Mouse (Mus musculus) liver, embryonic 14.5 days (tissue): ENCODE data around the gene Fam57b. TPM values are rescaled to one million over a fixed set of nuclear protein-coding genes. Genes with fewer than 3 reads are reported as not detected.

Source experiments
- ATAC-seq: fragments of 200-750 bp; cut with Nextera tagmentation; 2 replicates; pipeline ENCODE4 v1.8.0; 2017; ENCODE audit warnings: moderate number of reproducible peaks, mild to moderate bottlenecking, moderate library complexity; ENCODE audit not compliant: insufficient read depth
- DNase-seq, 3 experiments: peaks; one replicate each; pipeline ENCODE4 v3.0.0-alpha.2; 2012 to 2013; ENCODE audit warnings: low read depth in 3 of 3, low spot score in 3 of 3
- H3K27ac ChIP-seq: fragments of 300-500 bp; sonication (generic); 2 replicates; pipeline ENCODE4 v1.5.1; 2014; ENCODE audit warnings: moderate library complexity, mild to moderate bottlenecking, control low read depth, inconsistent platforms
- H3K27me3 ChIP-seq: fragments of 300-500 bp; sonication (generic); 2 replicates; pipeline ENCODE4 v1.6.1; 2014; ENCODE audit warnings: mild to moderate bottlenecking, low read length, moderate library complexity; ENCODE audit not compliant: control insufficient read depth, insufficient read depth
- H3K36me3 ChIP-seq: fragments of 300-500 bp; sonication (generic); replicated peaks from 2 replicates; pipeline ENCODE4 v1.6.1; 2014; ENCODE audit warnings: low read depth; ENCODE audit not compliant: control insufficient read depth, insufficient read depth
- H3K4me1 ChIP-seq, 2 experiments: fragments of 200-500 bp in 1 of 2; fragments of 300-500 bp in 1 of 2; sonication (generic) in 1 of 2; replicated peaks; 2 replicates each; pipeline ENCODE4 v1.6.1; 2012 to 2014; ENCODE audit warnings: antibody characterized with exemption in 1 of 2, inconsistent platforms in 1 of 2, low read length in 1 of 2; ENCODE audit not compliant: control insufficient read depth in 2 of 2, insufficient read depth in 2 of 2
- H3K4me2 ChIP-seq: fragments of 300-500 bp; sonication (generic); 2 replicates; pipeline ENCODE4 v1.6.1; 2014; ENCODE audit warnings: low read depth, mild to moderate bottlenecking, control low read depth, moderate library complexity
- H3K4me3 ChIP-seq, 2 experiments: fragments of 200-500 bp in 1 of 2; fragments of 300-500 bp in 1 of 2; sonication (generic) in 1 of 2; 2 replicates each; pipeline ENCODE4 v1.5.1; 2012 to 2014; ENCODE audit warnings: low read depth in 2 of 2, low read length in 2 of 2, mild to moderate bottlenecking in 2 of 2, control low read depth in 1 of 2, inconsistent platforms in 1 of 2, moderate library complexity in 1 of 2; ENCODE audit not compliant: insufficient read depth in 1 of 2
- H3K9ac ChIP-seq: fragments of 300-500 bp; sonication (generic); replicated peaks from 2 replicates; pipeline ENCODE4 v1.6.1; 2014; ENCODE audit warnings: mild to moderate bottlenecking, control low read depth, moderate library complexity
- H3K9me3 ChIP-seq: fragments of 300-500 bp; sonication (generic); 2 replicates; pipeline ENCODE4 v1.6.1; 2016; ENCODE audit warnings: low read length, mixed read lengths; ENCODE audit not compliant: control insufficient read depth
- CTCF ChIP-seq: IDR thresholded peaks from 2 replicates; pipeline ENCODE4 v1.5.1; 2016; ENCODE audit warnings: antibody characterized with exemption, low read depth, control low read depth
- EP300 ChIP-seq: IDR thresholded peaks from 2 replicates; pipeline ENCODE4 v1.6.1; 2016; ENCODE audit warnings: antibody characterized with exemption, low read depth
- WGBS: fragments of 180-500 bp; shearing (Covaris S2); extraction: QIAGEN DNeasy Blood & Tissue Kit; methylation state at CpG from one replicate; pipeline ENCODE4 v1.1.7; 2014; ENCODE audit not compliant: insufficient replicate concordance; 5-methylcytosine and 5-hydroxymethylcytosine counted together
- polyA plus RNA-seq, 2 experiments: library from polyadenylated mRNA; depleted of rRNA in 1 of 2; stranded (reverse) in 1 of 2; unstranded in 1 of 2; fragments of >200 nt; fragmentation: Nextera tagmentation in 1 of 2; extraction: Ambion mirVana in 1 of 2; gene quantifications; 2 replicates each; pipeline versions ENCODE4 v1.2.1 to v1.2.3; 2012 to 2014

Gene Fam57b
- polyA plus RNA-seq, 2 experiments = 0.19 TPM; not detected in 1

DNA sequence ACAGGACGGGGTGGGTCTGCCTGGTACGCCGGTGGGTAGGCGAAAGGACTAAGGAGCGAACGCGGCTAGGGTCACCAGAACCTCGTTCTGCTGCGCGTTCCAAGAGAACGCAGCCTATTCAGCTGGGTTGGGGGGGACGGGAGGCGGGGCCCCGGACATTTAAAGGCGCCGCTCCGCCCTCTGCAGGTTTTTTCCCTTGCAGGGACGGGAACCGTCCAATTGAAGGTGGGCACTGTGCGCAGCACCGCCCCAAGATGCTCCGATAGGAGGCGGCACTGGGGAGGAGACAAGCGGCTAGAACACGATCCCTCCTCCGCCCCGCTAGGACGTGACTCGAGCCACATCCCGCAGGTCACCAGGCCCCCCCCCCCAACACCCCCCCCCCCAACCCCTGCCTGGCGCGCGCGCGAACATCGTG, 1.6 kb downstream of the Fam57b start:
- TF ChIP-seq EP300 (no peak), CTCF (no peak)
- ATAC-seq (peak; percentile 94), DNase-seq (peak; percentile 89 to 93 (median 92))
- H3K27me3 ChIP-seq = no peaks in the 10 kb centered on the region
- peak overlapping the region; percentile 70 to 72 for H3K4me3 ChIP-seq
- peaks cover 21% of the 10 kb centered on the region for H3K36me3 ChIP-seq
- peaks cover 13 to 23% of the 10 kb centered on the region in 2 experiments for H3K4me1 ChIP-seq
- peak overlapping the region; percentile 99 for H3K4me2 ChIP-seq
- WGBS = under 1% methylated on average over 30 of the region's 36 CpGs
- peak overlapping the region; percentile 81 for H3K9ac ChIP-seq
- no peaks in the 10 kb centered on the region for H3K9me3 ChIP-seq
- H3K27ac ChIP-seq = peak overlapping the region; percentile 84

DNA sequence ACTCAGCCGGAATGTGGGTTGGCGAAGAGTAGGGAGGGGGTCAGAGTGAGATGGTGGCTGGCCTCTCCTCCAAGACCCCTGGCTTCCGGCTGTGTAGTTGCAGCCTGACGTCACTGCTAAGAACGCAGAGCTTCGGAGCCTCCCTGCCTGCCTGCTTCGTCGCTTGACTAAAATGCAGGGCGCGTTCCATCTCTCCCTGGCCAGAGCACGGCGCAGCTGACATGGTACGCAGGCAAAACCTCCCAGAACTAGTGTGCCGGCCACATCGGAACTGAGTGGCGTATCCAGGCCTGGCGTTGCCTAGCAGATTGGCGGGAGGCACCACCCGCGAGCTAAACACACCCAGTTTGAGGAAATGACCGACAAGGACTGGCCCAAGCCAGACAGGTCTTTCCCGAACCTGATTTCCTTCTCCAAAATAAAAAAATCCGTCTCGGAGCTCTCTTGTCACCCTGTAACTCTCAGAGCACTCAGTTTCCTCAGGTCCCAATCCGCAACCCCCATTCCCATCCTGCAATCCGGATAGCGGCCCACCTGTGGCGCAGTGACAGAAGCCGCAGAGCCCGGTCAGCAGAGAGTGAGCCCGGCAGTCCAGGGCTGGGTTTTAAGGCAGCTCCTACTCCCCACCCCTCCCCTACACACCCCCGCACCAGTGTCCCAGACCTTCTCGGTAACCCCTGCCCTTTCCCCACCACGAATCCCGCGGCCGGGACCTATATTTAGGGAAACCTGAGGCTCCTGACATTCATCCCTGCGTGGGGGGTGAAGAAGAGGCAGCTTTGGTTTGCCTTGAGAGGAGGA, 2.2 kb downstream of the Fam57b start:
- peak overlapping the region; percentile 71 for H3K27ac ChIP-seq
- WGBS = 4% methylated on average over 38 of the region's 38 CpGs
- no peaks in the 10 kb centered on the region for H3K9me3 ChIP-seq
- H3K9ac ChIP-seq = peak overlapping the region; percentile 66
- H3K36me3 ChIP-seq = peaks cover 20% of the 10 kb centered on the region
- peak overlapping the region; percentile 99 for H3K4me2 ChIP-seq
- peak; percentile 73 for ATAC-seq
- H3K4me1 ChIP-seq = peaks cover 13 to 23% of the 10 kb centered on the region in 2 experiments
- peak overlapping the region; percentile 70 to 72 for H3K4me3 ChIP-seq
- no peak for TF ChIP-seq EP300
- peak; percentile 71 for TF ChIP-seq CTCF
- DNase-seq = peak in 1 of 3 experiments; percentile 73
- H3K27me3 ChIP-seq = no peaks in the 10 kb centered on the region

DNA sequence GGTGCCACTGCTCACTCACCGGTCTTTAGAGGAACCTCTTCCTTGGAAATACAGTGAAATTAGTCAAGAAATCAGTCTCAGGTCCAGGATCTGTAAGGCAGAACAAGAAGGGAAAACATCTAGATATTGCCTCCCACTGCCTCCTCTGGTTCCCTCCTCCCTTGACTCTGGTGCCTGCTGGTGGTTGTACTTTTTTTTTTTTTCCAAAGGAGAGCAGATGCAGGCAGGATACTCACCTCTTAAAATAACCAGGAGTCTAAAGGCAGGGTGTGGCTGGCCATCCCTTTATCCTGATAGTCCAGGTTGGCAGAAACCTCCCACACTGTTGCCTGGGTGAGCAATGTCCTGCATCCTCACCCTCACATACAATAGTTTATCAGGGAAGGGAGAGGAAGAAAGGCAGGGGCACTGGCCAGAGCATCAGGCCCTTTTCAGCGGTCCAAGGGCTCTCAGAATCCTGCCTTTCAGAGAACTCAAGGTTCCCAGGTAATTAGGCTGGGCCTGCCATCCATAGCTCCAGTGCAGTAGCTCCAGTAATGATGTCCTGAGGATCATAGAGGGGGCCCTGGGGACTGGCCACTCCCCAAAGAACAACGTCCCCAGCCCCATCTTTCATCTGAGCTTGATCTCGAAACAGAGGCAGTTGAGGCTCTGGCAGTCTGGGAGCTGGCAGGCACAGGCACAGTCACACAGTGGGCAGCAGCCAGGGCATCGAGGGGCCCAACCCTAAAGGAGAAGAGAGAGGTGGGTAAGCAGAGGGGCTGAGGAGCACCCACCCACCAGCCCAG, 3.0 kb downstream of the Fam57b start:
- WGBS = 59% methylated on average over 5 of the region's 5 CpGs
- peaks cover 13 to 23% of the 10 kb centered on the region in 2 experiments for H3K4me1 ChIP-seq
- TF ChIP-seq EP300 (no peak), CTCF (no peak)
- DNase-seq (no peak), ATAC-seq (no peak)
- peaks cover 15% of the 10 kb centered on the region for H3K36me3 ChIP-seq
- no peaks in the 10 kb centered on the region for H3K27me3 ChIP-seq
- H3K9ac ChIP-seq = peak overlapping the region; percentile 66
- H3K4me2 ChIP-seq = peak overlapping the region; percentile 99
- no peaks in the 10 kb centered on the region for H3K9me3 ChIP-seq
- no peak overlapping the region; the same call in none of the 2 replicates for H3K27ac ChIP-seq
- H3K4me3 ChIP-seq = peak overlapping the region; percentile 70 to 72

DNA sequence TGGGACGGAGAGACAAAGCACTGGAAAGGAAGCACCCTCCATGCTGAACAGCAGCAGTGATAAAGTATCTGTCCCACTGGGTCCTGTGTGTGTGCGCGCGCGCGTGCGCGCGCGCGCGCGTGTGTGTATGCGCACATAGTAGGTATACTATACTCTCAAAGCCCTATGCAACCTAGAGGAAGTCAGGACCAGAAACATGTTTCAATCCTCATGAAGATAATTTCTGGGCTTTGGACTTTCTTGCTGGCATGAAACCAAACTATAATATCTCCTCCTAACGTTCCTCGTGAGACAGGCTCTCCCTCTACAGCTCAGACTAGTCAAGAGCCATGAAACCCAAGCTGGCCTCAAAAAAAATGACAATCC, 3.6 kb downstream of the Fam57b start:
- H3K4me2 ChIP-seq = no peak overlapping the region
- H3K36me3 ChIP-seq = peaks cover 10% of the 10 kb centered on the region
- H3K9me3 ChIP-seq = no peaks in the 10 kb centered on the region
- ATAC-seq (no peak), DNase-seq (no peak)
- H3K9ac ChIP-seq = no peak overlapping the region
- H3K4me1 ChIP-seq = peaks cover 13 to 23% of the 10 kb centered on the region in 2 experiments
- H3K4me3 ChIP-seq = no peak overlapping the region
- H3K27ac ChIP-seq = no peak overlapping the region
- H3K27me3 ChIP-seq = no peaks in the 10 kb centered on the region
- TF ChIP-seq CTCF (no peak), EP300 (no peak)
- 91% methylated on average over 16 of the region's 16 CpGs for WGBS
